Mouse (Mus musculus) cerebellum, adult 9-11 months (tissue): ENCODE measurements around the gene Sh3tc1.

Source experiments
- DNase-seq: peaks from one replicate; pipeline ENCODE4 v3.0.0; 2022

Sh3tc1 gene

GRCm38 (mm10) chr5:35679256-35680155 lies 60.3 kb downstream of the Sh3tc1 start, which contains the start of gene Htra3:
Htra3 (minus strand) TSS chr5:35679782.
- no peak for DNase-seq

GRCm38 (mm10) chr5:35676964-35677363 lies 62.8 kb downstream of the Sh3tc1 start:
- no peak for DNase-seq

GRCm38 (mm10) chr5:35674081-35674555 lies 65.7 kb downstream of the Sh3tc1 start:
- DNase-seq = no peak

GRCm38 (mm10) chr5:35673086-35673485 lies 66.7 kb downstream of the Sh3tc1 start:
- DNase-seq = no peak

- DNase-seq = no peak
These were observed 67.2 kb downstream of the Sh3tc1 start for GRCm38 (mm10) chr5:35672581-35672980.

- DNase-seq = peak; percentile 48
These were observed 68.3 kb downstream of the Sh3tc1 start for GRCm38 (mm10) chr5:35671474-35671891.

GRCm38 (mm10) chr5:35670412-35670801 lies 69.4 kb downstream of the Sh3tc1 start:
- no peak for DNase-seq

GRCm38 (mm10) chr5:35669747-35670411 lies 69.9 kb downstream of the Sh3tc1 start:
- no peak for DNase-seq

- DNase-seq = no peak
These were observed 73.6 kb downstream of the Sh3tc1 start for GRCm38 (mm10) chr5:35666152-35666551.

- DNase-seq = no peak
These were observed 77.7 kb downstream of the Sh3tc1 start for GRCm38 (mm10) chr5:35662021-35662545.

- DNase-seq = no peak
These were observed 78.6 kb downstream of the Sh3tc1 start for GRCm38 (mm10) chr5:35661210-35661609.

- no peak for DNase-seq
These were observed 80.3 kb downstream of the Sh3tc1 start for GRCm38 (mm10) chr5:35659503-35659902.

GRCm38 (mm10) chr5:35655753-35656485 lies 83.9 kb downstream of the Sh3tc1 start:
- DNase-seq = no peak

- no peak for DNase-seq
These were observed 85.9 kb downstream of the Sh3tc1 start for GRCm38 (mm10) chr5:35653743-35654395.

- DNase-seq = no peak
These were observed 86.9 kb downstream of the Sh3tc1 start for GRCm38 (mm10) chr5:35652872-35653271.

GRCm38 (mm10) chr5:35652319-35652718 lies 87.5 kb downstream of the Sh3tc1 start:
- no peak for DNase-seq

- DNase-seq = no peak
These were observed 91.6 kb downstream of the Sh3tc1 start for GRCm38 (mm10) chr5:35648230-35648629.

- no peak for DNase-seq
These were observed 92.2 kb downstream of the Sh3tc1 start for GRCm38 (mm10) chr5:35647562-35647961.
